Mouse (Mus musculus): ENCODE results near the gene C130050O18Rik. TPM values are rescaled to one million over a fixed set of nuclear protein-coding genes. Genes with fewer than 3 reads are reported as not detected.

C130050O18Rik gene
- polyA plus RNA-seq, 2 experiments = 0.93 to 1.3 TPM

DNA sequence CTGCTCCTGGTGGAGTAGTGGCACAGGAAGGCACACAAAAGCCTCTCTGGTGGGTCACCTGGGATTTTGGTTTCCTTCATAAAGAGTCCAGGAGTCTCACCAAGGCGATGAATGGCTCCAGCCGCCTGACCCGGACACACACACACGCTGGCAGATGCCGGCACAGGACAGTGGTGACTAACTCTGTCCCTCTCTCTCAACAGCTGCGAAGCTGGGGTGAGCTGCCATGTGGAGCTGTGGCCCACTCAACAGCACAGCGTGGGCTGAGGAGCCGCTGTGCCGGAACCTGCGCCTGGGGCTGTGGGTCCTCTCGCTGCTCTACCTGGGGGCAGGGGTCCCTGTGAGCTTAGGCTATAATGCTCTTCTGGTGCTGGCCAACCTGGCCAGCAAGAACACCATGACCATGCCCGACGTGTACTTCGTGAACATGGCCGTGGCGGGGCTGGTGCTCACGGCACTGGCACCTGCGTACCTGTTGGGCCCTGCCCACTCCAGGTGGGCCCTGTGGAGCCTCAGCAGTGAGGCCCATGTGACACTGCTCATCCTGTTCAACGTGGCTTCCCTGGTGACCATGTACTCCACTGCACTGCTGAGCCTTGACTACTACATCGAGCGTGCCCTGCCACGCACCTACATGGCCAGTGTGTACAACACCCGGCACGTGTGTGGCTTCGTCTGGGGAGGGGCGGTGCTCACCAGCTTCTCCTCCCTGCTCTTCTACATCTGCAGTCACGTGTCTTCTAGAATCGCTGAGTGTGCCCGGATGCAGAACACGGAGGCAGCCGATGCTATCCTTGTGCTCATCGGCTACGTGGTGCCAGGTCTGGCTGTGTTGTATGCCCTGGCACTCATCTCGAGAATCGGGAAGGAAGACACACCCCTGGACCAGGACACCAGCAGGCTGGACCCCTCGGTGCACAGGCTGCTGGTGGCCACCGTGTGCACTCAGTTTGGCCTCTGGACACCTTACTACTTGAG lies 12.6 kb upstream of the C130050O18Rik start:
- no peak for DNase-seq (ENCODE audit: low read depth in 3 of 3, low spot score in 3 of 3)
- Histone ChIP-seq H3K4me1 (replicated peaks; ENCODE audit: control insufficient read depth in 2 of 2, insufficient read depth in 2 of 2, low read length in 1 of 2) (peaks cover 43 to 54% of the 10 kb centered on the region in 2 experiments), H3K9me3 (ENCODE audit: control insufficient read depth, low read length) (no peaks in the 10 kb centered on the region), H3K4me3 (ENCODE audit: insufficient read depth in 1 of 2, low read depth in 2 of 2, low read length in 2 of 2) (no peak overlapping the region; a peak in 1 of 4 replicates), H3K36me3 (replicated peaks; ENCODE audit: control insufficient read depth, insufficient read depth, low read depth) (peaks cover 45% of the 10 kb centered on the region), H3K9ac (replicated peaks) (no peak overlapping the region; the same call in 1 of the 2 replicates), H3K4me2 (ENCODE audit: low read depth) (peak overlapping the region; percentile 76; the same call in 1 of the 2 replicates), H3K27me3 (ENCODE audit: control insufficient read depth, insufficient read depth, low read length) (no peaks in the 10 kb centered on the region), H3K27ac (no peak overlapping the region)
- TF ChIP-seq CTCF (IDR thresholded peaks at IDR 0.05; ENCODE audit: low read depth) (no peak), EP300 (IDR thresholded peaks at IDR 0.05; ENCODE audit: low read depth) (no peak)
- WGBS (ENCODE audit: insufficient replicate concordance) = 92% methylated on average over 37 of the region's 37 CpGs
- ATAC-seq (ENCODE audit: insufficient read depth) = no peak

DNA sequence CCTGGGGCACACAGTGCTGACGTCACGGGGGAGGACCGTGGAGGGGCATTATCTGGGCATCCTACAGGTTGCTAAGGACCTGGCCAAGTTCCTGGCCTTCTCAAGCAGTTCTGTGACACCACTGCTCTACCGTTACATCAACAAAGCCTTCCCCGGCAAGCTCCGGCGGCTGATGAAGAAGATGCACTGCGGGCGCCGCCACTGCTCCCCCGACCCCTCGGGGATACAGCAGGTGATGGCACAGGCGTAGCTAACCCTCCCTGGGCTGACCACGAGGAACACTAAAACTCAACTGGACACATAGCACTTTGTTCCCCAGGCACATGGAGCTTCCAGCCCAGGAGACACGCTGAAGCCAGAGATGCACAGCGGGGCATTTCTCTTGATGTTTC lies 11.9 kb upstream of the C130050O18Rik start:
- Histone ChIP-seq H3K4me2 (ENCODE audit: low read depth) (peak overlapping the region; percentile 0; the same call in 1 of the 2 replicates), H3K9me3 (ENCODE audit: control insufficient read depth, low read length) (no peaks in the 10 kb centered on the region), H3K9ac (replicated peaks) (no peak overlapping the region), H3K27me3 (ENCODE audit: control insufficient read depth, insufficient read depth, low read length) (no peaks in the 10 kb centered on the region), H3K4me3 (ENCODE audit: insufficient read depth in 1 of 2, low read depth in 2 of 2, low read length in 2 of 2) (no peak overlapping the region), H3K4me1 (replicated peaks; ENCODE audit: control insufficient read depth in 2 of 2, insufficient read depth in 2 of 2, low read length in 1 of 2) (peaks cover 40 to 54% of the 10 kb centered on the region in 2 experiments), H3K36me3 (replicated peaks; ENCODE audit: control insufficient read depth, insufficient read depth, low read depth) (peaks cover 45% of the 10 kb centered on the region), H3K27ac (peak overlapping the region; percentile 75)
- TF ChIP-seq EP300 (IDR thresholded peaks at IDR 0.05; ENCODE audit: low read depth) (no peak), CTCF (IDR thresholded peaks at IDR 0.05; ENCODE audit: low read depth) (no peak)
- no peak for ATAC-seq (ENCODE audit: insufficient read depth)
- no peak for DNase-seq (ENCODE audit: low read depth in 3 of 3, low spot score in 3 of 3)
- 90% methylated on average over 16 of the region's 16 CpGs for WGBS (ENCODE audit: insufficient replicate concordance)

DNA sequence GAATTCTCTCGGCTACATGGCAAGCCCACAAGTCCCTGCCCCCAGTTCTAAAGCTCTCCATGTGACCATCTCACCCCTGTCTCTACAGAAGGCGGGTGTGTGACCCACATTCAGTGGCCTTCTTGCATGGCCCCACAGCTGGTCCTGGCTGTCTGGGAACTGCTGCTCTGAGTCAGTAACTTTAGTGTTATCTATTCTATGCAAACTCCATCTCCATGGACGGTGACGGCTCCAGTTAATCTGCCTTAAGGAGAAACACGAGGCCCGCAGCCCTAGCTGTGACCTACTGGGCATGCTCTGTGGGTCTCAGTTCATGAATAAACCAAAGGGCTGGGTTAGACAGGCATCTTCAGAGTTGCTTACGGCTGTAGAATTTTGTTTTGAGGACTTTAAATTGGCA lies 10.7 kb upstream of the C130050O18Rik start:
- no peak for TF ChIP-seq CTCF (IDR thresholded peaks at IDR 0.05; ENCODE audit: low read depth)
- peak; percentile 43; the same call in 1 of the 2 replicates for TF ChIP-seq EP300 (IDR thresholded peaks at IDR 0.05; ENCODE audit: low read depth)
- Histone ChIP-seq H3K9ac (replicated peaks) (peak overlapping the region; percentile 49), H3K36me3 (replicated peaks; ENCODE audit: control insufficient read depth, insufficient read depth, low read depth) (peaks cover 45% of the 10 kb centered on the region), H3K4me3 (ENCODE audit: insufficient read depth in 1 of 2, low read depth in 2 of 2, low read length in 2 of 2) (peak overlapping the region in 1 of 2 experiments; percentile 15; a peak in 2 of 4 replicates), H3K27me3 (ENCODE audit: control insufficient read depth, insufficient read depth, low read length) (no peaks in the 10 kb centered on the region), H3K9me3 (ENCODE audit: control insufficient read depth, low read length) (no peaks in the 10 kb centered on the region), H3K27ac (peak overlapping the region; percentile 75), H3K4me2 (ENCODE audit: low read depth) (peak overlapping the region; percentile 47), H3K4me1 (replicated peaks; ENCODE audit: control insufficient read depth in 2 of 2, insufficient read depth in 2 of 2, low read length in 1 of 2) (peaks cover 34 to 50% of the 10 kb centered on the region in 2 experiments)
- peak in 1 of 3 experiments; percentile 62 for DNase-seq (ENCODE audit: low read depth in 3 of 3, low spot score in 3 of 3)
- WGBS (ENCODE audit: insufficient replicate concordance) = 23% methylated on average over 7 of the region's 7 CpGs
- ATAC-seq (ENCODE audit: insufficient read depth) = peak; percentile 34

DNA sequence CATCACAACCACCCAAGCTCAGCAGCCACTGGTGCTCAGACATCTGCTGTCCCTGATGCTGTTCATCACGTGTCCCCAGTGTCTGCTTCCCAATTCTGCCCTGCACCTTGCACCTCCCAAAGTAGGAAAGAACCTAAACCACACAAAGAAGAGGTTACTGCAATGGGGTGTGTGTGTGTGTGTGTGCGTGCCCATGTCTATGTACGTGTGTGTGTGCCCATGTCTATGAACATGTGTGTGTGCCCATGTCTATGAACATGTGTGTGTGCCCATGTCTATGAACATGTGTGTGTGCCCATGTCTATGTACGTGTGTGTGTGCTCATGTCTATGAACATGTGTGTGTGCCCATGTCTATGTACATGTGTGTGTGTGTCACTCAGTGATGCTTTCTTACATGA lies 9.6 kb upstream of the C130050O18Rik start:
- no peak overlapping the region for H3K27ac ChIP-seq
- H3K9ac ChIP-seq (replicated peaks) = no peak overlapping the region
- peaks cover 32 to 46% of the 10 kb centered on the region in 2 experiments for H3K4me1 ChIP-seq (replicated peaks; ENCODE audit: control insufficient read depth in 2 of 2, insufficient read depth in 2 of 2, low read length in 1 of 2)
- no peak overlapping the region for H3K4me3 ChIP-seq (ENCODE audit: insufficient read depth in 1 of 2, low read depth in 2 of 2, low read length in 2 of 2)
- no peaks in the 10 kb centered on the region for H3K9me3 ChIP-seq (ENCODE audit: control insufficient read depth, low read length)
- no peaks in the 10 kb centered on the region for H3K27me3 ChIP-seq (ENCODE audit: control insufficient read depth, insufficient read depth, low read length)
- ATAC-seq (ENCODE audit: insufficient read depth) (no peak), DNase-seq (ENCODE audit: low read depth in 3 of 3, low spot score in 3 of 3) (no peak)
- no peak overlapping the region for H3K4me2 ChIP-seq (ENCODE audit: low read depth)
- 83% methylated on average over 4 of the region's 4 CpGs for WGBS (ENCODE audit: insufficient replicate concordance)
- TF ChIP-seq EP300 (IDR thresholded peaks at IDR 0.05; ENCODE audit: low read depth) = no peak
- no peak for TF ChIP-seq CTCF (IDR thresholded peaks at IDR 0.05; ENCODE audit: low read depth)
- peaks cover 45% of the 10 kb centered on the region for H3K36me3 ChIP-seq (replicated peaks; ENCODE audit: control insufficient read depth, insufficient read depth, low read depth)

DNA sequence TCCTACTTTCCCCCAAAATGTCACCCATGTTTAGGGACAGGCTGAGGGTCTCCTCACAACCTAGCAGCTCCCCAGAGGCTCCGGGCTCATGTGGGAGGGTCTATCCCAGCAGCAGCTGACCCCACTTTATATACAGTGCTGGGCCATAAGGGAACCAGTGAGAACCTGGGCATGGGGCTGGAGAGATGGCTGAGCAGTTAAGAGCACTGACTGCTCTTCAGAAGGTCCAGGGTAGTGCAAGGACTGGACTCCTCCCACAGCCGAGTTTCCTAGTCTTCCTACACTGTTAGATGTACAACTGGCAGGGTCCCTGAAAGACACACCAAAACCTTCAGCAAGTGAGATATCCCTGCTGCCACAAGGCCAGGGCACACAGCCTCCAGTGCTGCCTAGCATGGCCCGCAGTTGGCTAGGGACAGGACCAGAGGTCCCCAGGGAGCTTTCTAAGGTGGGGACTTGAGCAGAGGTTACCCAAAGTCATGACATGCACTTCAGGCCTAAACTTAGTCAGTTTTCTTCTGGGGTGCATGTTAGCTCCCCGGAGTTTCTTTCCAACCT lies 7.6 kb upstream of the C130050O18Rik start:
- no peak for TF ChIP-seq EP300 (IDR thresholded peaks at IDR 0.05; ENCODE audit: low read depth)
- no peak for TF ChIP-seq CTCF (IDR thresholded peaks at IDR 0.05; ENCODE audit: low read depth)
- ATAC-seq (ENCODE audit: insufficient read depth) (no peak), DNase-seq (ENCODE audit: low read depth in 3 of 3, low spot score in 3 of 3) (no peak)
- Histone ChIP-seq H3K9me3 (ENCODE audit: control insufficient read depth, low read length) (no peaks in the 10 kb centered on the region), H3K27me3 (ENCODE audit: control insufficient read depth, insufficient read depth, low read length) (no peaks in the 10 kb centered on the region), H3K27ac (peak overlapping the region; percentile 48), H3K9ac (replicated peaks) (peak overlapping the region; percentile 9; the same call in 1 of the 2 replicates), H3K4me3 (ENCODE audit: insufficient read depth in 1 of 2, low read depth in 2 of 2, low read length in 2 of 2) (no peak overlapping the region), H3K4me1 (replicated peaks; ENCODE audit: control insufficient read depth in 2 of 2, insufficient read depth in 2 of 2, low read length in 1 of 2) (peaks cover 29 to 36% of the 10 kb centered on the region in 2 experiments), H3K36me3 (replicated peaks; ENCODE audit: control insufficient read depth, insufficient read depth, low read depth) (peaks cover 34% of the 10 kb centered on the region), H3K4me2 (ENCODE audit: low read depth) (no peak overlapping the region)
- 77% methylated on average over 4 of the region's 4 CpGs for WGBS (ENCODE audit: insufficient replicate concordance)

Measured in liver, embryonic 14.5 days (tissue).